Mouse (Mus musculus) hindbrain, embryonic 12.5 days (tissue): ENCODE measurements around the gene Olfr1115. TPM values are rescaled to one million over a fixed set of nuclear protein-coding genes. Genes with fewer than 3 reads are reported as not detected.
"Not testable (repeated sequence)": the region's sequence is repeated elsewhere in the genome, so short reads cannot be mapped to it uniquely, and the experiment has no call there.

ENCODE experiments used
- ATAC-seq: fragments of 200-750 bp; cut with Nextera tagmentation; 2 replicates; pipeline ENCODE4 v1.8.0; 2017; ENCODE audit warnings: moderate TSS enrichment; ENCODE audit not compliant: low FRiP score
- H3K27ac ChIP-seq: fragments of 300-500 bp; sonication (generic); 2 replicates; pipeline ENCODE4 v1.5.1; 2016; ENCODE audit warnings: mild to moderate bottlenecking
- H3K27me3 ChIP-seq: fragments of 300-500 bp; sonication (generic); 2 replicates; pipeline ENCODE4 v1.6.1; 2016; ENCODE audit warnings: mild to moderate bottlenecking
- H3K36me3 ChIP-seq: fragments of 300-500 bp; sonication (generic); 2 replicates; pipeline ENCODE4 v1.6.1; 2016; ENCODE audit warnings: mild to moderate bottlenecking
- H3K4me1 ChIP-seq: fragments of 300-500 bp; sonication (generic); 2 replicates; pipeline ENCODE4 v1.6.1; 2016
- H3K4me2 ChIP-seq: fragments of 300-500 bp; sonication (generic); replicated peaks from 2 replicates; pipeline ENCODE4 v1.6.1; 2016; ENCODE audit warnings: mild to moderate bottlenecking
- H3K4me3 ChIP-seq: fragments of 300-500 bp; sonication (generic); 2 replicates; pipeline ENCODE4 v1.5.1; 2016; ENCODE audit warnings: mild to moderate bottlenecking
- H3K9ac ChIP-seq: fragments of 300-500 bp; sonication (generic); 2 replicates; pipeline ENCODE4 v1.6.1; 2016; ENCODE audit warnings: mild to moderate bottlenecking, moderate library complexity
- H3K9me3 ChIP-seq: fragments of 300-500 bp; sonication (generic); replicated peaks from 2 replicates; pipeline ENCODE4 v1.6.1; 2016; ENCODE audit warnings: mild to moderate bottlenecking
- WGBS: fragments of 180-500 bp; shearing (Covaris S2); methylation state at CpG from one replicate; pipeline ENCODE4 v1.1.7; 2016; 5-methylcytosine and 5-hydroxymethylcytosine counted together
- microRNA-seq: library from miRNA; unstranded; fragments of <30 nt; microRNA quantifications from one replicate; pipeline ENCODE4, GENCODE M21; 2017
- polyA plus RNA-seq: library from polyadenylated mRNA; unstranded; fragments of >200 nt; fragmentation: Nextera tagmentation; extraction: Ambion mirVana; gene quantifications from 2 replicates; pipeline ENCODE4 v1.2.1, GENCODE M21; 2016

The Olfr1115 gene
- polyA plus RNA-seq, result not detected in 2 replicates

- Histone ChIP-seq H3K27ac (no peak within 1 kb of the TSS), H3K4me1 (no peaks in the 10 kb centered on the region), H3K36me3 (no peaks in the 10 kb centered on the region), H3K27me3 (no peaks in the 10 kb centered on the region), H3K9ac (no peak within 1 kb of the TSS), H3K4me3 (no peak within 1 kb of the TSS), H3K4me2 (no peak within 1 kb of the TSS), H3K9me3 (no peaks in the 10 kb centered on the region)
- ATAC-seq, result no peak
- 93% methylated on average over 2 of the region's 2 CpGs for WGBS
Observed at GRCm38 (mm10) chr2:87247713-87248112, at the start of gene Olfr1115. Olfr1115 (plus strand) TSS chr2:87248013.

GRCm38 (mm10) chr2:87208670-87209069 is 39.1 kb upstream of the Olfr1115 start, which contains the start of gene Olfr1113:
Olfr1113 (plus strand) TSS chr2:87208970.
- no peaks in the 10 kb centered on the region for H3K4me1 ChIP-seq

GRCm38 (mm10) chr2:87267234-87267633 is 19.4 kb downstream of the Olfr1115 start, which contains the start of gene Olfr1116:
Olfr1116 (plus strand) TSS chr2:87267534.
- no peak for ATAC-seq
- no peaks in the 10 kb centered on the region for H3K9me3 ChIP-seq
- H3K27me3 ChIP-seq, result no peaks in the 10 kb centered on the region
- no peak within 1 kb of the TSS for H3K27ac ChIP-seq
- 85% methylated on average over 1 of the region's 1 CpGs for WGBS
- H3K36me3 ChIP-seq, result no peaks in the 10 kb centered on the region
- no peak within 1 kb of the TSS for H3K4me3 ChIP-seq
- H3K4me1 ChIP-seq, result no peaks in the 10 kb centered on the region
- H3K9ac ChIP-seq, result no peak within 1 kb of the TSS
- H3K4me2 ChIP-seq, result no peak within 1 kb of the TSS

More at GRCm38 (mm10) chr2:87208670-87209069, 39.1 kb upstream of the Olfr1115 start, which contains the start of gene Olfr1113:
- ATAC-seq, result no peak
- Histone ChIP-seq H3K4me3 (no peak within 1 kb of the TSS), H3K9me3 (no peaks in the 10 kb centered on the region), H3K27me3 (no peaks in the 10 kb centered on the region), H3K9ac (no peak within 1 kb of the TSS), H3K4me2 (no peak within 1 kb of the TSS), H3K36me3 (no peaks in the 10 kb centered on the region), H3K27ac (no peak within 1 kb of the TSS)
- 87% methylated on average over 2 of the region's 2 CpGs for WGBS

GRCm38 (mm10) chr2:87293977-87294376 is 46.2 kb downstream of the Olfr1115 start:
- H3K27ac ChIP-seq, H3K27me3 ChIP-seq, H3K4me2 ChIP-seq, H3K36me3 ChIP-seq, H3K4me3 ChIP-seq, H3K9ac ChIP-seq, H3K4me1 ChIP-seq, H3K9me3 ChIP-seq, ATAC-seq: not testable (repeated sequence)

Small RNA genes lying within 50 kb of the gene (microRNA-seq; reads per million reads assigned to microRNA genes)
- gene Gm27438, result not detected

Other genes starting within 250 kb of the Olfr1115 start
- not detected in 2 replicates for gene Olfr1102, start 249.6 kb upstream of the Olfr1115 start, polyA plus RNA-seq
- not detected in 2 replicates for gene Olfr1104, start 220.9 kb upstream of the Olfr1115 start, polyA plus RNA-seq
- not detected in 2 replicates for gene Olfr1105, start 211.5 kb upstream of the Olfr1115 start, polyA plus RNA-seq
- gene Olfr1106, start 195.7 kb upstream of the Olfr1115 start, polyA plus RNA-seq, result not detected in 2 replicates
- not detected in 2 replicates for gene Olfr1107, start 172.2 kb upstream of the Olfr1115 start, polyA plus RNA-seq
- not detected in 2 replicates for gene Olfr1109, start 152.0 kb upstream of the Olfr1115 start, polyA plus RNA-seq
- not detected in 2 replicates for gene Olfr259, start 133.4 kb upstream of the Olfr1115 start, polyA plus RNA-seq
- gene Olfr1110, start 107.7 kb upstream of the Olfr1115 start, polyA plus RNA-seq, result not detected in 2 replicates
- gene Olfr1111, start 95.4 kb upstream of the Olfr1115 start, polyA plus RNA-seq, result not detected in 2 replicates
- gene Olfr1112, start 60.2 kb upstream of the Olfr1115 start, polyA plus RNA-seq, result not detected in 2 replicates
- not detected in 2 replicates for gene Olfr1113, start 39.0 kb upstream of the Olfr1115 start, polyA plus RNA-seq
- gene Olfr1116, start 19.5 kb downstream of the Olfr1115 start, polyA plus RNA-seq, result not detected in 2 replicates
- gene Olfr1118, start 59.6 kb downstream of the Olfr1115 start, polyA plus RNA-seq, result not detected in 2 replicates
- not detected in 2 replicates for gene Olfr1120, start 106.8 kb downstream of the Olfr1115 start, polyA plus RNA-seq
- gene Olfr1121, start 121.9 kb downstream of the Olfr1115 start, polyA plus RNA-seq, result not detected in 2 replicates
- gene Olfr1122, start 137.8 kb downstream of the Olfr1115 start, polyA plus RNA-seq, result not detected in 2 replicates
- gene Olfr1123, start 168.6 kb downstream of the Olfr1115 start, polyA plus RNA-seq, result not detected in 2 replicates
- 0.12 TPM in 1 of 2 replicates, not detected in the other for gene Olfr1124, start 182.3 kb downstream of the Olfr1115 start, polyA plus RNA-seq
- not detected in 2 replicates for gene Olfr1126, start 205.9 kb downstream of the Olfr1115 start, polyA plus RNA-seq
- gene Pramel7, start 249.1 kb downstream of the Olfr1115 start, polyA plus RNA-seq, result not detected in 2 replicates